Mouse (Mus musculus): ENCODE results near the gene Ccsap. TPM values are rescaled to one million over a fixed set of nuclear protein-coding genes. Genes with fewer than 3 reads are reported as not detected.

Gene Ccsap
- polyA plus RNA-seq, 1 experiment from 2014 or later = 3.5 TPM

DNA sequence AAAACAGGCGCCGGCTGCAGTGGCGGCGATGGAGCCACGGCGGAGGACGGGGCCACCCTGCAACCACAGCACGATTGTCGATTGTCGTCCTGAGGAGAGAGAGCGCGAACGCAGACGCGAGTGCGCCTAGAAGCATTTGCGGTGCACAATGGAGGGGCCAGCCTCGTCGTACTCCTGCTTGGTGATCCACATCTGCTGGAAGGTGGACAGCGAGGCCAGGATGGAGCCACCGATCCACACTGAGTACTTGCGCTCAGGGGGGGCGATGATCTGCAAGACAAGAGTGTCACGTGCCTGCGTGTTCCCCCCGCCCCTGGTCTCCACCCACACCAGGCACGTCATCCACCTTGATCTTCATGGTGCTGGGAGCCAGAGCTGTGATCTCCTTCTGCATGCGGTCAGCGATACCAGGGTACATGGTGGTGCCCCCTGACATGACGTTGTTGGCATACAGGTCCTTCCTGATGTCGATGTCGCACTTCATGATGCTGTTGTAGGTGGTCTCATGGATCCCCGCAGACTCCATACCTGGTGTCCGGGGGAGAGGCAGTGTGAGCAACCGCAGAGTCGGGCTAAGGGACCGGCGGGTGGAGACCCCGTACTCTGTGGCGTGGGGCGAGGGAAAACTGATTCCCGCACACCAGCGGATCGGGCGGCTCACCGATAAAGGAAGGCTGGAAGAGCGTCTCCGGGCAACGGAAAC is 32.0 kb upstream of the Ccsap start:
- 1% methylated on average over 49 of the region's 49 CpGs for WGBS
- no peaks in the 10 kb centered on the region for H3K36me3 ChIP-seq
- peak overlapping the region; percentile 18 for H3K4me3 ChIP-seq (replicated peaks)
- H3K4me1 ChIP-seq = peaks cover 12% of the 10 kb centered on the region
- H3K27me3 ChIP-seq = peaks cover 70% of the 10 kb centered on the region
- no peak for ATAC-seq (replicated peaks; ENCODE audit: low FRiP score)
- no peak overlapping the region for H3K27ac ChIP-seq
- H3K4me2 ChIP-seq = peak overlapping the region; percentile 42
- no peak overlapping the region for H3K9ac ChIP-seq
- no peaks in the 10 kb centered on the region for H3K9me3 ChIP-seq (replicated peaks)

DNA sequence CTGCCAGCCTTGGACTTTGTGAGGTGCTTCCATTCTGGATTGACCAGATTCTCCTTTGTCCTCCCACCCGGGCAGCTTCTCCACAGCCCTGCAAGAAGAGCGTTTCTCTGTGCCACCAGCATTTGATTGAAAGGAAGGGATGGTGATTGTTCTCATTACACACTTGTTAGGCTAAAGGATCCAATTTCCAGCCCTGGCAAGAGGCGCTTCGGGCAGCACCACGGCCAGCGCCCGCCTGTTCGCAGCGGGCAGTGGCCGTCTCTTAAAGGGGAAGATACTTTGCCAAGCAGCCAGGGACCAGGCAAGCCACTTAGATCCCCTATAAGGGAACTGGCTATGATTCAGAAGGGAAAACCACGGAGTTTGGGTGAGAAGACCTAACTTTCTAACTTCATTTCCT is 31.3 kb upstream of the Ccsap start:
- 0 out of 2 replicates have a peak overlapping the region, but pooled peaks have one; percentile 18 for H3K4me3 ChIP-seq (replicated peaks)
- H3K27me3 ChIP-seq = peaks cover 72% of the 10 kb centered on the region
- H3K9me3 ChIP-seq (replicated peaks) = no peaks in the 10 kb centered on the region
- peak overlapping the region; percentile 42; the same call in 1 of the 2 replicates for H3K4me2 ChIP-seq
- H3K4me1 ChIP-seq = peaks cover 12% of the 10 kb centered on the region
- no peak for ATAC-seq (replicated peaks; ENCODE audit: low FRiP score)
- no peaks in the 10 kb centered on the region for H3K36me3 ChIP-seq
- WGBS = 1% methylated on average over 11 of the region's 11 CpGs
- no peak overlapping the region for H3K9ac ChIP-seq
- no peak overlapping the region for H3K27ac ChIP-seq

DNA sequence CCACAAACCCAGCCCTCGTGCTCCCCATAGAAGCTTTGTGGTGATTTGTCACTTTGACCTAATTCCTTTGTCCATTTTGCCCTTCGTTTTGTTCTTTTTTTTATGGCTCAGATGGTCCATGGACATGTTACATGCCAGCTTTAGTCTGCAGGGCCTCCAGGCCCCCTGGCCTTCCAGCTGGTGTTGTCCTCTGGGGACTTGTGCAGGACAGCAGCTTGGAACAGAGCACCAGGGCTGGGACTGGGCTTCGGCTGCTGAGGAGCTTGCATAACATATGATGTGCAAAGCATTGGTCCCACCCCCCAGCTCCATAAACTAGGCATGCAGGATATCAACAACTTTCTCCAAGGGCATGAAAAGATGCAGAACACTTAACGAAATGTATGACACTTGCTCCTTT is 29.8 kb upstream of the Ccsap start:
- Histone ChIP-seq H3K27me3 (peaks cover 69% of the 10 kb centered on the region), H3K4me1 (peaks cover 12% of the 10 kb centered on the region), H3K9me3 (replicated peaks) (no peaks in the 10 kb centered on the region), H3K27ac (no peak overlapping the region), H3K9ac (no peak overlapping the region), H3K36me3 (no peaks in the 10 kb centered on the region), H3K4me2 (no peak overlapping the region), H3K4me3 (replicated peaks) (no peak overlapping the region)
- 68% methylated on average over 4 of the region's 4 CpGs for WGBS
- ATAC-seq (replicated peaks; ENCODE audit: low FRiP score) = no peak

DNA sequence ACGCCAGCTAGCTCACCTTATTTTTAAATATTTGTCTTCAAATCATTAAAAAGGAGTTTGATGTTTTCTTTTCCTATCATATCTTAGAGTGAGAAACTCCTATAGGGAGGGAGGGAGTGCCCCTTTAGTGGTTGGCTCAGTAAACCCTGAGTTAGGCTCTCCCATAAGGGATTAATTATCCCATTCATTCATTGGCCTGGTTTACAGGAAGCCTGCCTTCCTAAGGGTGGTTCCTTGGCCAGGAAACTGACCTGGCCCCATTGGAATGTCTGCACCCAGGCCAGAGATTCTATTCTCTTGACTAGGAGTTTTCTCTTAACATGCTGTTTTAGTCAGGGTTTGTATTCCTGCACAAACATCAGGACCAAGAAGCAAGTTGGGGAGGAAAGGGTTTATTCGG is 27.9 kb upstream of the Ccsap start:
- no peaks in the 10 kb centered on the region for H3K9me3 ChIP-seq (replicated peaks)
- 86% methylated on average over 2 of the region's 2 CpGs for WGBS
- no peak overlapping the region for H3K9ac ChIP-seq
- no peak overlapping the region for H3K4me3 ChIP-seq (replicated peaks)
- H3K27me3 ChIP-seq = peaks cover 67% of the 10 kb centered on the region
- no peak for ATAC-seq (replicated peaks; ENCODE audit: low FRiP score)
- H3K27ac ChIP-seq = no peak overlapping the region
- peaks cover 12% of the 10 kb centered on the region for H3K4me1 ChIP-seq
- no peaks in the 10 kb centered on the region for H3K36me3 ChIP-seq
- H3K4me2 ChIP-seq = no peak overlapping the region

DNA sequence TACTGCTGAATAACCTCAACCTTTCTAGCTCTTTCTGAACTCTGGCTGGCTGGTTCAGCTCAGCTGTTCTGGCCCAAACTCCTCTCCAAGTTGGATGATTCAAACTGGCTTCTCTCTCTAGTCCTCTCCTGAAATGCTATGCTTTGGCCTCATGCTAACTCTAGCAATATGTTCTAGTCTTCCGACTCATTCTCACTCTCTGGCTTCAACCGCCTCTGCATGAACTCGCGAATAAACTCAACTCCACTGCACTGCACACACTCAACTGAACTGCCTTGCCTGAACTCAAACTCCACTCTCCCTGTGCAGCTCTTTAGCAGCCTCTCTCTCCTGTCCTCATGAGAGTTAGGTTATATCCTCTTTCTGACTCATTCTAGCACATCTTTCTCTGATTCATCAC is 27.2 kb upstream of the Ccsap start:
- Histone ChIP-seq H3K9ac (no peak overlapping the region), H3K36me3 (no peaks in the 10 kb centered on the region), H3K4me3 (replicated peaks) (no peak overlapping the region), H3K4me1 (peaks cover 8% of the 10 kb centered on the region), H3K27ac (no peak overlapping the region), H3K27me3 (peaks cover 59% of the 10 kb centered on the region), H3K4me2 (no peak overlapping the region), H3K9me3 (replicated peaks) (no peaks in the 10 kb centered on the region)
- no peak for ATAC-seq (replicated peaks; ENCODE audit: low FRiP score)
- 95% methylated on average over 4 of the region's 4 CpGs for WGBS

DNA sequence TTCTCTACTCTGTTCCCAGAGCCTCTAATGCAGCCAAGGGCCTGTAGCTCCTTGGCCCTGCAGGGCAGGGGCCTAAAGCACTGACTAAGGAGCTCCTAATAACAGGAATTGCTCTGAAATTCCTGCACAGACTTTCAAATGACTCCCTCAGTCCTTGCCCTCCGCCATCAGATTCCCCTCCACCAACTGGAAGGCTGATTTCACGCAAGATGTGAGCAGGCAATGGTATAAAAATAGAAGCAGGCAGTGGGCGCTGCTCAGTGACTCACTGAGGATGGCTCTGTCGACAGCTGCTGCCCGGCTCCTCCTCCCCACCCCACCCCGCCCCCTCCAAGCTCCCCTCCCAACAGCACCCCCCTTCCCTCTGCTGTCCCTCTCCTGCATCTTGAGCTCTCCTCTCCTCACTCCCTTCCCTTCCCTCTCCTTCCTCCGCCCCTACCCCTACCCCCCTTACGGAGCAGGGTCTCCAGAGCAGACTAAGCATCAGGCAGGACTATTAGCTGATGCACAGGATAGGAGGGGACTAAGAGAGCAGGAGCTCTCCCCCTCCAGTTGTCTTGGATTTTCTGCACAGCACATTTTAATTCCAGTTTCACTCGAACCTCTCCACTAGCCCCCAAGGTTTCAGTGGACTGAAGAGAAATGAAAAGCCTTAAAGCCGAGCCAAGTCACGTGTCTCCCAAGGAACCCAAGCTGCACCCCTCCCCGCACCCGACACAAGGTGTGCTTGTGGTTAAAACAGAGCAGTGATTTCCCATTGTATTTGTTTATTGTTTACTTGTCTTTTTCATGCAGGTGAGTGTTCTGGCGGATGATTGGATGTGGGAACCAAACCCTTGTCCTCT is 24.9 kb upstream of the Ccsap start:
- whole genome bisulfite sequencing = 7% methylated on average over 14 of the region's 14 CpGs
- peak; percentile 29; the same call in 1 of the 2 replicates for ATAC-seq (replicated peaks; ENCODE audit: low FRiP score)
- no peak overlapping the region for H3K9ac ChIP-seq
- no peaks in the 10 kb centered on the region; the same call in 1 of the 2 replicates for H3K4me1 ChIP-seq
- H3K9me3 ChIP-seq (replicated peaks) = no peaks in the 10 kb centered on the region
- no peak overlapping the region for H3K4me2 ChIP-seq
- H3K36me3 ChIP-seq = no peaks in the 10 kb centered on the region
- H3K4me3 ChIP-seq (replicated peaks) = no peak overlapping the region
- H3K27ac ChIP-seq = no peak overlapping the region
- peaks cover 37% of the 10 kb centered on the region for H3K27me3 ChIP-seq

DNA sequence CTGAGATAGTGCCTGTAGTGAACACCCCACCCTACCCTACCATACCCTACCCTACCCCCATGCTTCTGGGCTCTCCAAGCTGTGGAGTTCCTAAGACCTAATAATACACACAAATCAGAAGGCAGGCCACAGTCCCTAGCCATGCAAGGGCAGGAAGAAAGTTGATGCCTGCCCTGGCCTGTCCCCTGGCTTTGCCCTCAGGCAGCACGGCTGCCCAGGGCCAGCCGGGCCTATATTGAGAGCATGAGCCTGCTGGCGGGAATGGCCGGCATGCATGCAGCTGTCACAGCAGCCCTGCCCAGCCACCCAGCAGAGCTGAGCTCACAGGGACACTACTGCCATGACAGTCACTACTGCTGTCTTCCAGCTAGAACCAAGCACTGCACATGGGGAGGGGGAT is 23.1 kb upstream of the Ccsap start:
- 72% methylated on average over 4 of the region's 4 CpGs for WGBS
- no peaks in the 10 kb centered on the region for H3K9me3 ChIP-seq (replicated peaks)

DNA sequence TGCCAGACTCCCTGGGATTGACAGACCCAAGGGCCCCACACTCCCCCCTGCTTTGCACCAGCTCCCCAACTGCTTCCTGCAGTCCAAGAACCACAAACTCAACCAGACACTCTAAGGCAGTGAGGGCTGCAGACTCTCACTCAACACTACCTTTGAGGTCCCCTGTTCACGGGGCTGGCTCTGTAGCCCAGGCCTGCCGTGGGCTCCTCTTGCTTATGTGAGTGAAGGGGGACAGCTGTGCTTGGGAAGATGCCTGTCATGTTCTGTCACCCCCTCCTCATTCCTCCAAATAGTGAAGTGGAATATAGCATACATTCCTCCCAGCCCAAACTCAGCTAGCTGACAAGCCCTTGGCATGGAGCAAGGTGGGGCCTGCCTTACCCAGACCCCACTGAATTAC is 22.4 kb upstream of the Ccsap start:
- no peak overlapping the region for H3K4me2 ChIP-seq
- no peak overlapping the region for H3K4me3 ChIP-seq (replicated peaks)
- no peaks in the 10 kb centered on the region; the same call in 1 of the 2 replicates for H3K4me1 ChIP-seq
- H3K27ac ChIP-seq = no peak overlapping the region
- no peak for ATAC-seq (replicated peaks; ENCODE audit: low FRiP score)
- H3K9me3 ChIP-seq (replicated peaks) = no peaks in the 10 kb centered on the region
- H3K36me3 ChIP-seq = no peaks in the 10 kb centered on the region
- no peak overlapping the region for H3K9ac ChIP-seq
- H3K27me3 ChIP-seq = peaks cover 33% of the 10 kb centered on the region
- WGBS = 66% methylated on average over 2 of the region's 2 CpGs

More for the DNA sequence above, 23.1 kb upstream of the Ccsap start:
- Histone ChIP-seq H3K27ac (no peak overlapping the region), H3K9ac (no peak overlapping the region), H3K4me3 (replicated peaks) (no peak overlapping the region), H3K4me2 (no peak overlapping the region), H3K27me3 (peaks cover 33% of the 10 kb centered on the region), H3K4me1 (no peaks in the 10 kb centered on the region; the same call in 1 of the 2 replicates), H3K36me3 (no peaks in the 10 kb centered on the region)
- ATAC-seq (replicated peaks; ENCODE audit: low FRiP score) = no peak

DNA sequence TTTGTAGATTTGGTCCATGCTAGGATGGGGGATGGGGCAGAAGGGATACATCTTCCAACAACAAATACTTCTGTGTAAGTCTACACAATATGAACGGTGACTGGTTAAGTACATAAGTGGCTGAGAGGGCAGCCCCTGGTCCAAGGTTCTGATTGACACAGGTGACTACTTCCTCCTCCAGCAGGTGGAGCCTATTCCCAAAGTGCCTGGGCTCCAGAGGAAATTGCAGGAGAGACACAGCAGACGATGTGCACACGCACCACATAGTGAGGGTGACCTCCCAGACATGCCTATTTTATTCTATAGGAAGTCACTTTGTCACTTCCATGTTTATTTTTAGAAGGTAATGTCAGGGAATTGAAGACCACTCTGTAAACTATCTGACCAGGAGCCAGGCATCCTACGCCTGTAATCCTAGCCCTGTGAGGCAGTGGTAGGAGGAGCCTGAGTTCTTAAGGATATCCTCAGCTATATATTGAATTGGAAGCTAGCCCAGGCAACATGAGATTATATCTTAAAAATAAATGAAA is 20.9 kb upstream of the Ccsap start:
- ATAC-seq (replicated peaks; ENCODE audit: low FRiP score) = no peak
- Histone ChIP-seq H3K27me3 (peaks cover 24% of the 10 kb centered on the region), H3K4me1 (no peaks in the 10 kb centered on the region; the same call in 1 of the 2 replicates), H3K36me3 (no peaks in the 10 kb centered on the region), H3K9ac (no peak overlapping the region), H3K4me2 (no peak overlapping the region), H3K27ac (no peak overlapping the region), H3K9me3 (replicated peaks) (no peaks in the 10 kb centered on the region), H3K4me3 (replicated peaks) (no peak overlapping the region)
- 37% methylated on average over 4 of the region's 4 CpGs for WGBS

DNA sequence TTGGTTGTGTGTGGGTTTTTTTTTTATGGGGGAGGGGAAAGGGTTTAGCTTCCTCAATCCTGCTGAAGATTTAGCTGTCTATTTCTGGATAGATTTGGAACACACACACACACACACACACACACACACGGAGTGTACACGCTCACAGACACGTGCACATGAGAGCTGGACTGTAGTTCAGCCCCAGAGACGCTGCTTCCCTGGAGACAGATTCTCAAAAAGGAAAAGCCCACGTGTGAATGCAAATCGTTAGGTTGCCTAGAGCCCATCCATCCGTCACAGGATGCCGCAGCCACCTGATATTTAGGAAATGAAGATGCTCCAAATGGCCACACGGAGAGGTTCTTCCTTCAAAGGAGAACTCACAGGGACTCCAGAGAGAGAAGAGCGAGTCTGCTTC is 20.3 kb upstream of the Ccsap start:
- 67% methylated on average over 10 of the region's 10 CpGs for WGBS
- no peaks in the 10 kb centered on the region for H3K9me3 ChIP-seq (replicated peaks)
- H3K4me3 ChIP-seq (replicated peaks) = no peak overlapping the region
- H3K36me3 ChIP-seq = no peaks in the 10 kb centered on the region
- no peak overlapping the region for H3K9ac ChIP-seq
- H3K4me2 ChIP-seq = no peak overlapping the region
- ATAC-seq (replicated peaks; ENCODE audit: low FRiP score) = no peak
- no peaks in the 10 kb centered on the region; the same call in 1 of the 2 replicates for H3K4me1 ChIP-seq
- H3K27ac ChIP-seq = no peak overlapping the region
- H3K27me3 ChIP-seq = peaks cover 19% of the 10 kb centered on the region

DNA sequence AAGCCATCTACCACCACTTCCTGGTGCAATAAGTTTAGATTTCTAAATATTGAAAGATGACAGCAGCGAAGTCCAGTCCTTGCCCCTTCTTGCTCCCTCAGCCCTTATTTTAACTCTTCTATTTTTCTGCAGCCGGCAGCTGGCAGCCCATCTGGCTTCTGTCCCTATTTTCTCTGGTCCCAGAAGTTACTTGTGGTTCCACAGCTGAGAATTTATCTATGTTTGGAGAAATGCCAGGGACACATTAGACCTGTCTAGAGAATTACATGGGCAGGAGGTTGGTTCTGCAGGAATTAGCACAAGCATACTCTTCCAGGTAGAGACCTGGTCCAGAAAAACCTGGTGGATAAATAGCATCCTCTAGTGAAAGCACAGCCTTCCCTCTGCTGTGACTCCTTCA is 17.9 kb upstream of the Ccsap start:
- no peaks in the 10 kb centered on the region for H3K36me3 ChIP-seq
- H3K27me3 ChIP-seq = no peaks in the 10 kb centered on the region; the same call in 1 of the 2 replicates
- H3K9ac ChIP-seq = no peak overlapping the region
- H3K4me3 ChIP-seq (replicated peaks) = no peak overlapping the region
- no peak overlapping the region for H3K4me2 ChIP-seq
- no peaks in the 10 kb centered on the region for H3K9me3 ChIP-seq (replicated peaks)
- no peak for ATAC-seq (replicated peaks; ENCODE audit: low FRiP score)
- H3K4me1 ChIP-seq = no peaks in the 10 kb centered on the region
- H3K27ac ChIP-seq = no peak overlapping the region
- 62% methylated on average over 2 of the region's 2 CpGs for WGBS

DNA sequence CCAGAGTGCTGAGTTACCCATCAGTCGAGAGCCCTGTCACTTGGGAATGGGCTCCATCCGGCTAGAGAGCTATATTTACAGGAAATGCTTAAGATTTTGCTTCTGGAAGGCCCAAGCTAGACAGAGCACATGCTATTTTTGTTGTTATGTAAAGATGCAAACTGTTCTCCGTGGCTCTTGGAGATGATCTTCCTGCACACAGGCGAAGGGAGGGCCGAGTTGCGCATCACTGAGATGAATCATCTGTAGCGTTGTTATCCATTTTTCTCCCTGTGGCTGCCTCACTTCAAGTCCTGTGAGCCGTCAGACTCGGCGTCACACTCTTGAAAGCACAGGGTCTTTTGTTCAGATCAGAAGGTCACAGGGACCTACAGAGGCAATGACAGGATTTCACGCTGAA is 14.3 kb upstream of the Ccsap start:
- no peak for ATAC-seq (replicated peaks; ENCODE audit: low FRiP score)
- H3K4me2 ChIP-seq = no peak overlapping the region
- H3K4me3 ChIP-seq (replicated peaks) = no peak overlapping the region
- no peaks in the 10 kb centered on the region for H3K27me3 ChIP-seq
- no peak overlapping the region for H3K27ac ChIP-seq
- H3K9ac ChIP-seq = no peak overlapping the region
- 83% methylated on average over 11 of the region's 11 CpGs for WGBS
- H3K9me3 ChIP-seq (replicated peaks) = no peaks in the 10 kb centered on the region
- no peaks in the 10 kb centered on the region for H3K4me1 ChIP-seq
- no peaks in the 10 kb centered on the region for H3K36me3 ChIP-seq

Measured in kidney, embryonic 15.5 days (tissue).